Mouse (Mus musculus): ENCODE measurements around the gene Zfp980. TPM values are rescaled to one million over a fixed set of nuclear protein-coding genes. Genes with fewer than 3 reads are reported as not detected.
"Not testable (repeated sequence)": the region's sequence is repeated elsewhere in the genome, so short reads cannot be mapped to it uniquely, and the experiment has no call there.

Zfp980 gene
- not detected in 2 replicates for polyA plus RNA-seq (2016; fragmentation: Nextera tagmentation; extraction: Ambion mirVana)

- H3K27ac ChIP-seq (replicated peaks); H3K27me3 ChIP-seq (ENCODE audit: low read depth, poor library complexity, severe bottlenecking); H3K4me1 ChIP-seq; H3K36me3 ChIP-seq; H3K9me3 ChIP-seq (replicated peaks); DNase-seq (ENCODE audit: low spot score); H3K4me3 ChIP-seq: not testable (repeated sequence)
- 88% methylated on average over 3 of the region's 3 CpGs for WGBS
Measured at GRCm38 (mm10) chr4:145670385-145670784, at the start of gene Zfp980. TSS of gene Zfp980 (plus strand) at chr4:145670685.

DNA sequence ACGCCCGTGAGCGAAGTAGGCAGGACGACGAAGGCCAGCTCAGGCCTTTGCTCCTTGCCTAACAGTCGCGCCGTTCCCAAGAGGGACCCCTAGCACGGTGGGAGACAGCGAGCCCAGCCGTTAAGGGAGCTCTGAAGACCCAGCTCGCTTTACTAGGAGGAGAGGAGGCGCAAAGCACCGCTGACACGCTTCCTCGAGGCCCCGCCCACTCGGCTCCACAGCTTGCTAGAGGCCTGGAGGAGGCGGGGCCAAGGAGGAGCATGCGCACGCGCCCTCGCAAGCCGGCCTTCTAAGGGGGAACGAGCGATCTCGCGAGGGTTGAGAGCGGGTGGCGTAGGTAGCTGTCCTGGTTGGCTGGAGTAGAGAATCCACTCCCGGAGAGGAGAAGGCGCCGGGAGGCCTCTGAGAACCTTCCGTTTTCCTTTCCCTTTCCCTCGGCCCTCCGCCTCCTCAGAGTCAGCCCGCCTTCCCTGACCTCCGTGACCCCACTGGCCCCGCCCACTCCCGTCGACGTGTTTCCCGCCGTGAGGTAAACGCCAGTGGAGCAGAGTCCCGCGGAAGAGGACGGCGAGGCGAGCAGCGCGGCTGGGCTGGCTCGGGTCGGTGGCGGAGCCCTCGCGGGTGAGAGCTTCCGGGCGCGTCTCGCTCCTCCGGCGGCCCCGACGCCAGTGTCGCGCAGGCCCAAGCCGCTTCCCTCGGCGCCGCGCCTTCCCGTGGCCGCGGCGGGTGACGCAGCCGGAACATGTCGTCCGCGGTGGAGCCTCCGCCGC lies 29.9 kb upstream of the Zfp980 start:
- not testable (repeated sequence) for H3K36me3 ChIP-seq; H3K27me3 ChIP-seq (ENCODE audit: low read depth, poor library complexity, severe bottlenecking); H3K4me1 ChIP-seq; DNase-seq (ENCODE audit: low spot score); H3K27ac ChIP-seq (replicated peaks)
- H3K4me3 ChIP-seq, result peak overlapping the region; percentile 24
- H3K9me3 ChIP-seq (replicated peaks), result peaks cover 15% of the 10 kb centered on the region
- WGBS, result 25% methylated on average over 82 of the region's 83 CpGs

DNA sequence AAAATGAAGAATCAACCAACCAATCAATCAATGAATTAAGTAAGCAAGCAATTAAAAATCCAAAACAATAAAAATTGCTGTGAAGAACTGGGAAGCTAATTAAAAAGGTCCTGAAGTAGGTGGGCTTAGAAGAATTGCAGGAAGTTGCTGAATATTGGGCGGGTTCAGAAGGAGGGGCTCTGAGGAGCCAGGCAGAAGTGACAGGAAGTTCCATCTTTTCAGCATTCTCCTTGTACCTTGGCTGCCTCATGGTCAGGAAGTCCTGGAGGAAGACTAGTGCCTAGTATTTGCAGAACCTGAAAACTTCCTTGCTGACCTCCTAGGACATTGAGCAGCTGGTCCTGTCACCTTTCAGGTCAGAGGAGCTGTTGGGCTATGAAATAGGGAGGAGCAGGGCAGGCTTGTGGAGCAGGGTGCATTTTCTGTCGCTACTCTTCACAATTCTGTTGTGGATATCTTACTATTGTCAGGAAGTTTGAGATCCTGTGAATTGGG lies 3.8 kb downstream of the Zfp980 start:
- WGBS, result 70% methylated on average over 2 of the region's 2 CpGs
- not testable (repeated sequence) for DNase-seq (ENCODE audit: low spot score); H3K4me1 ChIP-seq; H3K4me3 ChIP-seq; H3K27me3 ChIP-seq (ENCODE audit: low read depth, poor library complexity, severe bottlenecking); H3K36me3 ChIP-seq; H3K9me3 ChIP-seq (replicated peaks); H3K27ac ChIP-seq (replicated peaks)

GRCm38 (mm10) chr4:145680217-145680616 lies 9.7 kb downstream of the Zfp980 start:
- WGBS, result 85% methylated on average over 3 of the region's 3 CpGs
- H3K27me3 ChIP-seq (ENCODE audit: low read depth, poor library complexity, severe bottlenecking); H3K27ac ChIP-seq (replicated peaks); H3K4me1 ChIP-seq; H3K36me3 ChIP-seq; DNase-seq (ENCODE audit: low spot score); H3K4me3 ChIP-seq: not testable (repeated sequence)
- H3K9me3 ChIP-seq (replicated peaks), result peaks cover 27% of the 10 kb centered on the region

- H3K36me3 ChIP-seq; H3K4me1 ChIP-seq; H3K27me3 ChIP-seq (ENCODE audit: low read depth, poor library complexity, severe bottlenecking); DNase-seq (ENCODE audit: low spot score); H3K27ac ChIP-seq (replicated peaks); H3K4me3 ChIP-seq: not testable (repeated sequence)
- H3K9me3 ChIP-seq (replicated peaks), result peaks cover 27% of the 10 kb centered on the region
- WGBS, result 16% methylated on average over 1 of the region's 1 CpGs
Measured at GRCm38 (mm10) chr4:145680672-145681387, 10.3 kb downstream of the Zfp980 start.

- H3K4me1 ChIP-seq; H3K4me3 ChIP-seq; DNase-seq (ENCODE audit: low spot score); H3K27ac ChIP-seq (replicated peaks); H3K27me3 ChIP-seq (ENCODE audit: low read depth, poor library complexity, severe bottlenecking); H3K36me3 ChIP-seq: not testable (repeated sequence)
- 86% methylated on average over 10 of the region's 11 CpGs for WGBS
- H3K9me3 ChIP-seq (replicated peaks), result peaks cover 34% of the 10 kb centered on the region
Measured at GRCm38 (mm10) chr4:145682021-145682420, 11.5 kb downstream of the Zfp980 start.

DNA sequence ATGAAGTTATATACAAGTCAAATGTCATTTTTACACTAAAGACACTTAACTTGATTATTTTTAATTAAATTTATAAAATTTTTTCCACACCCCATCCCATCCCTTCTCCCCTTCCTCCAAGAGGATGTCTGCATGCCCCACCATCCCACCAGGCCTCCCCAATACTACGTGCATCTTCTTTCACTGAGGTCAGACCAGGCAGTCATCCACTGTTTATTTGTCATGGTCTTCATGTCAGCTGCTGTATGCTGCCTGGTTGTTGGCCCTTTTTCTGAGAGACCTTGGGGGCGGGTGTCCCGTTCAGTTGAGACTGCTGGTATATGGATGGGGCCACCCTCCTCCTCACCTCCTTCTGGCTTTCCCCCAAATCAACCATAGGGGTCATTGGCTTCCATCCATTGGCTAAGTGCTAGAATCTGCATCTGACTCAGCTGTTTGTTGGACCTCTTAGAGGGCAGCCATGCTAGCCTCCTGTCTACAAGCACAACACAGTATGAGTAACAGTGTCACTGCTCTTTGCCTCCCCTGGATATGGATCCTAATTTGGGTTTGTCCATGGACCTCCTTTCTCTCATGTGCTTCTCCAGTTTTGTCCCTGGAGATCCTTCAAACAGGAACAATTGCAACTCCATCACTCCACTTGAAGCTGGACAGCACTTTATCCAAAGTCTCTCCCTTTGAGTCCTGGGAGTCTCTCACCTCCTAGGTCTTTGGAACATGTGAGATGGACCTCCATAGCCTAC lies 12.7 kb downstream of the Zfp980 start:
- H3K4me3 ChIP-seq; H3K27me3 ChIP-seq (ENCODE audit: low read depth, poor library complexity, severe bottlenecking); H3K27ac ChIP-seq (replicated peaks); H3K36me3 ChIP-seq; DNase-seq (ENCODE audit: low spot score); H3K4me1 ChIP-seq: not testable (repeated sequence)
- WGBS, result 89% methylated on average over 3 of the region's 3 CpGs
- H3K9me3 ChIP-seq (replicated peaks), result peaks cover 40% of the 10 kb centered on the region

DNA sequence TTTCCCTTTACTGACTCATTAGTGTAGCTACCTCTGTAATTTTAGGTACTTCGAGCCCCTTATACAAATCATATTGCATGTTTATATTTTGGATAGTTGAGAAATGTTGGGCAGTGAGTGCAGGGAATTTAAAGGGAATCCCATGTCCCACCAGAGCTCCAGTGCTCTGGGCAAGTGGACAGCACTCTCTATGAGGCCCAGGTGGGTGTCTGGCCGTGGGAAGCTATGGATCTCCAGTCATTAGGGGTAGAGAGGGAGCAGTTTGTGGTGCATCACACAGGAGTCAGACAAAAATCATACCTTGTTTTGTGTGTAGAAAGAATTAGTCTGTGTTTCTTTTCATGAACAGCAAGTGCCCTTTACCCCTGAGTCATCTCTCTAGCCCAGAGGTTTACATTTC lies 15.6 kb downstream of the Zfp980 start:
- H3K4me1 ChIP-seq; H3K27me3 ChIP-seq (ENCODE audit: low read depth, poor library complexity, severe bottlenecking); H3K27ac ChIP-seq (replicated peaks); DNase-seq (ENCODE audit: low spot score); H3K36me3 ChIP-seq; H3K4me3 ChIP-seq: not testable (repeated sequence)
- peaks cover 37% of the 10 kb centered on the region for H3K9me3 ChIP-seq (replicated peaks)
- 66% methylated on average over 2 of the region's 2 CpGs for WGBS

DNA sequence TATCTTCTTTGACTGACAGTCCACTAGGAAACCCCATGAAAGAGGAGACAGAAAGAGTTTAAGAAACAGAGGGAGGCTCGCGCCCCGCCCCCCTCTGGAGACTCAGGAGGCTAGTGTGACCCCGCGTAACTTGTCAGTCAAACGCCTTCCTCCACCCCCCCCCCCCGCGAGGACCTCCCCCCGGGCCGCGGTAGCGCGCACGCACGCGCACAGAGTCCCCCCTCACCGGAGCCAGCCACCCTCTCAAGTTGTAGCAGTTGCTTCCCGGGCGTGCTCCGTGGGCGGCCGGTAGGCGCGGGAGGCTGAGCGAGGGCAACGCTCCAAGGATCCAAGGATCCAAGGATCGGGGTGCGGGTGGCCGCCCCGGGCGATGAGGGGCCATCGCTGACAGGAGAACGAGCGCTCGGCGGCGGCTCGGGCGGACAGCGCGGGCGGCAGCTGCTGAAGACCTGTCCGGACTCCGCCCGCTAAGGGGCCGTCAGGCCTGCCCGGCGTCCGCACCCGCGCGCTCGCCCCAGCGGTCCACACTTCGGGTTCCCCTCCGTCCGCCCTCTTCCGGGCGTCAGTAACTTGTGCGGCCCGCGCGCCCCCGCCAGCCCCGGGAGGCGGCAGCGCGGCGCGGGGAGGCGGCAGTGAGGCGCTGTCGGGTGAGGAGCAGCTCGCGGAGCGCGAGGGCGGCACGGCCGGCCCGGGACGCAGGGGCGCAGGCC lies 74.6 kb downstream of the Zfp980 start:
- not testable (repeated sequence) for H3K4me1 ChIP-seq; H3K9me3 ChIP-seq (replicated peaks); H3K27ac ChIP-seq (replicated peaks); H3K27me3 ChIP-seq (ENCODE audit: low read depth, poor library complexity, severe bottlenecking); H3K36me3 ChIP-seq
- WGBS, result 2% methylated on average over 50 of the region's 83 CpGs
- DNase-seq (ENCODE audit: low spot score), result peak; percentile 51
- H3K4me3 ChIP-seq, result peak overlapping the region; percentile 49

DNA sequence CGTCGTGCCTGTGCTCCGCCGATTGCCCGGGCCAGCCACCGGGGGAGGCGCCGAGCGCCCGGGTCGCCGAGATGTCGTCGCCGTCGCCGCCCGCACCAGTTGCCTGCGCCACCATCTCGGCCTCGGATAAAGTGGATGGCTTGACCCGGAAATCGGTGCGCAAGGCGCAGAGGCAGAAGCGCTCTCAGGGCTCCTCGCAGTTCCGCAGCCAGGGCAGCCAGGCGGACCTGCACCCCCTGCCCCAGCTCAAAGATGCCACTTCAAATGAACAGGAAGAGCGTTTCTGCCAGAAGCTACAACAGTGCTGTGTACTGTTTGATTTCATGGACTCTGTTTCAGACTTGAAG lies 75.1 kb downstream of the Zfp980 start:
- not testable (repeated sequence) for H3K4me1 ChIP-seq; H3K36me3 ChIP-seq; DNase-seq (ENCODE audit: low spot score); H3K4me3 ChIP-seq; H3K27me3 ChIP-seq (ENCODE audit: low read depth, poor library complexity, severe bottlenecking); H3K27ac ChIP-seq (replicated peaks); H3K9me3 ChIP-seq (replicated peaks)
- no CpG with 5 or more reads among the region's 30 CpGs for WGBS

Measured in midbrain, embryonic 10.5 days (tissue).